Mouse (Mus musculus): Measurements from ENCODE around the gene Lrr1. TPM values are rescaled to one million over a fixed set of nuclear protein-coding genes. Genes with fewer than 3 reads are reported as not detected.
A peak's percentile ranks its signal among the peaks of the same experiment; 100 is the strongest.

Gene Lrr1
- polyA plus RNA-seq, 1 experiment from 2014 or later: 5.5 TPM

GRCm38 (mm10) chr12:69220613-69221277 is 52.1 kb downstream of the Lrr1 start:
- Histone ChIP-seq H3K4me2 (replicated peaks; ENCODE audit: low read depth) (no peak overlapping the region), H3K4me1 (replicated peaks; ENCODE audit: control insufficient read depth, insufficient read depth, low read length) (no peaks in the 10 kb centered on the region), H3K9ac (ENCODE audit: low read depth, low read length) (no peak overlapping the region), H3K4me3 (ENCODE audit: low read depth, low read length) (no peak overlapping the region), H3K9me3 (ENCODE audit: control insufficient read depth) (no peaks in the 10 kb centered on the region), H3K27me3 (replicated peaks; ENCODE audit: control insufficient read depth, insufficient read depth, low read length) (no peaks in the 10 kb centered on the region), H3K36me3 (ENCODE audit: control insufficient read depth, insufficient read depth) (peaks cover 30% of the 10 kb centered on the region; the same call in 1 of the 2 replicates), H3K27ac (ENCODE audit: low read depth, low read length) (no peak overlapping the region)
- ATAC-seq: peak; percentile 45; the same call in 1 of the 2 replicates
- 85% methylated on average over 19 of the region's 19 CpGs for WGBS
- no peak for TF ChIP-seq CTCF (IDR thresholded peaks at IDR 0.05; ENCODE audit: low read depth)

- Histone ChIP-seq H3K4me1 (replicated peaks; ENCODE audit: control insufficient read depth, insufficient read depth, low read length) (no peaks in the 10 kb centered on the region), H3K27me3 (replicated peaks; ENCODE audit: control insufficient read depth, insufficient read depth, low read length) (no peaks in the 10 kb centered on the region), H3K36me3 (ENCODE audit: control insufficient read depth, insufficient read depth) (no peaks in the 10 kb centered on the region; the same call in 1 of the 2 replicates), H3K4me2 (replicated peaks; ENCODE audit: low read depth) (peak within 1 kb of the TSS; percentile 71), H3K27ac (ENCODE audit: low read depth, low read length) (peak within 1 kb of the TSS; percentile 77; the same call in 1 of the 2 replicates), H3K4me3 (ENCODE audit: low read depth, low read length) (peak within 1 kb of the TSS; percentile 86), H3K9ac (ENCODE audit: low read depth, low read length) (peak within 1 kb of the TSS; percentile 58), H3K9me3 (ENCODE audit: control insufficient read depth) (no peaks in the 10 kb centered on the region)
- peak; percentile 92 for ATAC-seq
- WGBS: under 1% methylated on average over 37 of the region's 37 CpGs
- TF ChIP-seq CTCF (IDR thresholded peaks at IDR 0.05; ENCODE audit: low read depth): no peak
Measured at GRCm38 (mm10) chr12:69227776-69228466, 59.3 kb downstream of the Lrr1 start, which contains the start of gene Pole2. Gene Pole2 (minus strand): TSS chr12:69228195.

Small RNAs within 50 kb of the gene (microRNA-seq; reads per million reads assigned to microRNA genes)
- gene Gm47287 (not detected), gene Gm47295 (1.1 reads per million)

Other genes with a start within 250 kb of the Lrr1 start
- gene Rps29, start 9.6 kb upstream of the Lrr1 start, polyA plus RNA-seq (2015; fragmentation: Nextera tagmentation; extraction: Ambion mirVana): 1,572 and 1,602 TPM in 2 replicates
- 628 and 634 TPM in 2 replicates for gene Rpl36al, start 15.3 kb downstream of the Lrr1 start, polyA plus RNA-seq (2015; fragmentation: Nextera tagmentation; extraction: Ambion mirVana)
- 41.5 and 46.9 TPM in 2 replicates for gene Mgat2, start 15.3 kb downstream of the Lrr1 start, polyA plus RNA-seq (2015; fragmentation: Nextera tagmentation; extraction: Ambion mirVana)
- 9.9 and 10.2 TPM in 2 replicates for gene Gm49383, start 28.3 kb downstream of the Lrr1 start, polyA plus RNA-seq (2015; fragmentation: Nextera tagmentation; extraction: Ambion mirVana)
- gene Dnaaf2, start 29.6 kb downstream of the Lrr1 start, polyA plus RNA-seq (2015; fragmentation: Nextera tagmentation; extraction: Ambion mirVana): 2.9 and 3.4 TPM in 2 replicates
- gene Gm49384, start 35.5 kb downstream of the Lrr1 start, polyA plus RNA-seq (2015; fragmentation: Nextera tagmentation; extraction: Ambion mirVana): 9.1 and 9.5 TPM in 2 replicates
- 5.4 and 6.7 TPM in 2 replicates for gene Pole2, start 59.4 kb downstream of the Lrr1 start, polyA plus RNA-seq (2015; fragmentation: Nextera tagmentation; extraction: Ambion mirVana)
- 8.1 and 8.3 TPM in 2 replicates for gene Klhdc1, start 72.4 kb downstream of the Lrr1 start, polyA plus RNA-seq (2015; fragmentation: Nextera tagmentation; extraction: Ambion mirVana)
- 67.7 and 70.3 TPM in 2 replicates for gene Klhdc2, start 127.9 kb downstream of the Lrr1 start, polyA plus RNA-seq (2015; fragmentation: Nextera tagmentation; extraction: Ambion mirVana)
- 41.9 and 45.3 TPM in 2 replicates for gene Nemf, start 188.4 kb downstream of the Lrr1 start, polyA plus RNA-seq (2015; fragmentation: Nextera tagmentation; extraction: Ambion mirVana)
- gene Arf6, start 203.3 kb downstream of the Lrr1 start, polyA plus RNA-seq (2015; fragmentation: Nextera tagmentation; extraction: Ambion mirVana): 82.7 and 86.3 TPM in 2 replicates
- gene Gm9887, start 203.6 kb downstream of the Lrr1 start, polyA plus RNA-seq (2015; fragmentation: Nextera tagmentation; extraction: Ambion mirVana): 1.9 and 2.4 TPM in 2 replicates